Mouse (Mus musculus): ENCODE results near the gene Exph5.

- no peak for TF ChIP-seq CTCF (IDR thresholded peaks at IDR 0.05; ENCODE audit: low read depth, low read length)
- TF ChIP-seq GATA1 (IDR thresholded peaks at IDR 0.05; ENCODE audit: borderline replicate concordance, low read length), result no peak
- TF ChIP-seq TAL1 (conservative IDR thresholded peaks at IDR 0.05; ENCODE audit: low read depth, low read length), result no peak
Measured at GRCm38 (mm10) chr9:53307904-53308303, 6.4 kb downstream of the Exph5 start.
